Mouse (Mus musculus): Measurements from ENCODE around the gene Fam180a.

Gene Fam180a

DNA sequence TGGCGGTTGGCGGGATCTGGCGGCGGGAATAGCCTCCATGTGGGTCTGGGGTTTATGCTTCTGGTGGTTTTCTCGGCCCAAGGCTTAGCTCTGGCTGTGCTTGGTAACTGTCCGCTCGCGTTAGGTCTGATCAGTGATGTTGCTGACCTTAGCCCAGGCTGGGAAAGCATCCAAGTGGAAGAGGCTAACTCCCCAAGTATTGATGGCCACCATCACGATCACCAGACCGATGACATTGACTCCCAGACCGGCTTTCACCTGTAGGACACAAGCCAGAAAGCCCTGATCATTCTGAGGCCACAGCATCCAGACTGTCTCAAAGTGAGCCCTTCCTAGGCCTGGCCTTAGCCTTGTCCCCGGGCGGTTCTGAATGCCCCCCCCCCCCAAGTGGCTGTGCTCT is 57.2 kb downstream of the Fam180a start:
- in situ Hi-C loops (cut with MboI, MseI), result loop anchor here (10.0 kb wide), 1 partner anchor 256 kb away; no protein-coding TSS in a partner anchor

DNA sequence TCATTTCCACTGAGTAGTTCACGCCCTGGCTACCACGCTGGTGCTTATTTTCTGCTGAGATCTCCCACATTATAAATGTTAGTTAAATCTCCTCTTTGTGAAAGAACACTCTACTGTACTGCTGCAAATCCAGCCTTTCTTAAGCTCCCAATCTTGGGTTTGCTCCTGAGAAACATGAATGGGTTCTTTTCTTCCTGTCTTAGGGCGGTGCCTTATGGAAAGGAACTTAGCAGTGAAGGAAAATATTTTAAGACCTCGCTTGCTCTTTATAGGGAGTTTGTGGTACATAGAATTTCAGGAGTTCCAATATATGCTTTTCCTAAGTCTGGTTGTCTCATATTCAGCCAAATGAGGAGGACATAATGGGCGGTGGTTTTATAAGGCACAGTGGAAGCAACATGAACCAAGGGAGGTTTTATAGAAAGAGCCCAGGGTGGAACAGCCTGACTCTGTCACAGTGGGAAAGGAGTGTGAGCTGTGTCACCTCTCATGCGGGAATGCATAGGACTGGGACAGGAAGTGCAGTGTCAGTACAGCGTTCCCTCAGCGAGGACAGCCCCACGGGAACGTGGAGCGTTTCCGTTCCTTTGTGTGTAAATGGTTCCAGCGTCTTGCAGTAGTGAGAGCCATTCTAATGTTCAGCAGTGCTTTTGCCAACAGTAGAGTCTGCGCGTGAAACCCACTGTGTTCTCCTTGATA is 60.2 kb downstream of the Fam180a start:
- in situ Hi-C loops (cut with MboI, MseI), result loop anchor here (10.0 kb wide), 1 partner anchor 259 kb away; no protein-coding TSS in a partner anchor
